Mouse (Mus musculus) forebrain, embryonic 15.5 days (tissue): ENCODE data around the gene Fzr1. TPM values are rescaled to one million over a fixed set of nuclear protein-coding genes. Genes with fewer than 3 reads are reported as not detected.
A peak's percentile ranks its signal among the peaks of the same experiment; 100 is the strongest.

Experiments used
- ATAC-seq: fragments of 200-750 bp; cut with Nextera tagmentation; replicated peaks from 2 replicates; pipeline ENCODE4 v1.8.0; 2017; ENCODE audit warnings: mild to moderate bottlenecking, moderate TSS enrichment, moderate library complexity
- H3K27ac ChIP-seq: fragments of 300-500 bp; sonication (generic); replicated peaks from 2 replicates; pipeline ENCODE4 v1.5.1; 2015; ENCODE audit warnings: mild to moderate bottlenecking, inconsistent platforms
- H3K27me3 ChIP-seq: fragments of 300-500 bp; sonication (generic); 2 replicates; pipeline ENCODE4 v1.6.1; 2015; ENCODE audit warnings: inconsistent platforms
- H3K36me3 ChIP-seq: fragments of 300-500 bp; sonication (generic); 2 replicates; pipeline ENCODE4 v1.6.1; 2015; ENCODE audit warnings: mild to moderate bottlenecking, inconsistent platforms
- H3K4me1 ChIP-seq: fragments of 300-500 bp; sonication (generic); 2 replicates; pipeline ENCODE4 v1.6.1; 2015; ENCODE audit warnings: inconsistent platforms
- H3K4me2 ChIP-seq: fragments of 300-500 bp; sonication (generic); replicated peaks from 2 replicates; pipeline ENCODE4 v1.6.1; 2015; ENCODE audit warnings: mild to moderate bottlenecking, inconsistent platforms
- H3K4me3 ChIP-seq: fragments of 300-500 bp; sonication (generic); 2 replicates; pipeline ENCODE4 v1.5.1; 2015; ENCODE audit warnings: mild to moderate bottlenecking, inconsistent platforms
- H3K9ac ChIP-seq: fragments of 300-500 bp; sonication (generic); replicated peaks from 2 replicates; pipeline ENCODE4 v1.6.1; 2015; ENCODE audit warnings: mild to moderate bottlenecking, inconsistent platforms
- H3K9me3 ChIP-seq: fragments of 300-500 bp; sonication (generic); 2 replicates; pipeline ENCODE4 v1.6.1; 2016; ENCODE audit warnings: inconsistent platforms
- WGBS: fragments of 180-500 bp; shearing (Covaris S2); methylation state at CpG from one replicate; pipeline ENCODE4 v1.1.7; 2015; ENCODE audit warnings: mixed read lengths; 5-methylcytosine and 5-hydroxymethylcytosine counted together
- polyA plus RNA-seq: library from polyadenylated mRNA; unstranded; fragments of >200 nt; fragmentation: Nextera tagmentation; extraction: Ambion mirVana; gene quantifications from 2 replicates; pipeline ENCODE4 v1.2.1, GENCODE M21; 2015

Fzr1 gene
- polyA plus RNA-seq, 1 experiment from 2014 or later = 135 TPM

DNA sequence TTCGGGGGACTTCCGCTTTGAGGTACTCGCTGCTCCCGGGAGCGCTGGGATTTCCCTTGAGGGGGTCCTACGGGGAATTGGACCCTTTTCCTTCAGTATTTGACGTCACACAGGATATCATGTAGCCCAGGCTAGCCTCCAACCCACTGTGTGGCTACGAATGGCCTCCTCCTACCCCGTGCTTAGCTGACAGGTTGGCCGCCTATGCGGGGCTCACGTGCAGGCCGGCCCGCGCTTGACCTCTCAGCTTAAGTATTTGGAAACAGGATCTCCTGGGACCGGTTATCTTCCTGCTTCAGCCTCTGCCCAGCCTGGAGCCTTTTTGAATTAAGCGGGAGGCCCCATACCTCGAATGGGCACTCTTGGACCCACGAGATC, 6.3 kb upstream of the Fzr1 start:
- H3K4me2 ChIP-seq = peak overlapping the region; percentile 96
- WGBS = under 1% methylated on average over 19 of the region's 19 CpGs

DNA sequence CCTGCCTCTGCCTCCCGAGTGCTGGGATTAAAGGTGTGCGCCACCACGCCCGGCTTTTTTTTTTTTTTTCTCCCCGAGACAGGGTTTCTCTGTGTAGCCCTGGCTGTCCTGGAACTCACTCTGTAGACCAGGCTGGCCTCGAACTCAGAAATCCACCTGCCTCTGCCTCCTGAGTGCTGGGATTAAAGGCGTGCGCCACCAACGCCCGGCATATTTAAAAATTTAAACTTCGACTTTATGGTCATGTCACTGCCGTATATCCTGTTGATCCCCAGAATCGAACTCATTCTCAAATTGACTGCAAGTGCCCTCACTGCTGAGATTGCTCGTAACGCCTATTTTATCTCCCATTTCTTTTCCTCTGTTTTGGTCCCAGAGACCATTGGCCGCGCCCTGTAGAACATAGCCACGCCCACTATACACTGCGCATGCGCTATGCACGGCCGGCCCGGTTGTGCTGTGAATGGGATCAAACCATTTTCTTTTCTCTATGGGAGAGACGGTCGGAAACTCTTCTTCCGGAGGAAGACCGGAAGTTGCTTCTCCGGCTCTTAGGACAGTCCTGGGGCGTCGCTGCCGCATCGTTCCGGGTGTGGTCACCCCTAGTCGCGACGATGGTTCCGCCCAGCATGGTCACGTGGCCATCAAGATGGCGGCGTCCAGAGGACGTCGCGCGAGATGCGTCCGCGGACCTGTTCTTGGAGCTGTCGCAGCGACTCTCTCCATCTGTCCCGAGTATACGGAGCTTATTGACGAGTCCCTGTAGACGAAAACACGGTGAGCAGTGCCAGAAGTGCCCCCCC, 5.7 kb upstream of the Fzr1 start, which contains the start of the genes Dohh and Gm48551:
Gene Dohh (plus strand): TSS at position 627 of the 803 bp plus-strand sequence.
Gene Gm48551 (plus strand): TSS at position 665 of the 803 bp plus-strand sequence.
- peaks cover 19% of the 10 kb centered on the region for H3K4me1 ChIP-seq
- H3K27me3 ChIP-seq = no peaks in the 10 kb centered on the region
- peaks cover 22% of the 10 kb centered on the region for H3K36me3 ChIP-seq
- WGBS = 9% methylated on average over 54 of the region's 54 CpGs
- peak within 1 kb of the TSS; percentile 79 for H3K9ac ChIP-seq
- peak; percentile 96 for ATAC-seq
- peak within 1 kb of the TSS; percentile 96 for H3K4me2 ChIP-seq
- H3K27ac ChIP-seq = peak within 1 kb of the TSS; percentile 89
- H3K9me3 ChIP-seq = no peaks in the 10 kb centered on the region
- peak within 1 kb of the TSS; percentile 93 for H3K4me3 ChIP-seq

More for the DNA sequence above, 6.3 kb upstream of the Fzr1 start:
- Histone ChIP-seq H3K27ac (peak overlapping the region; percentile 89), H3K4me1 (peaks cover 18% of the 10 kb centered on the region), H3K36me3 (peaks cover 22% of the 10 kb centered on the region), H3K4me3 (peak overlapping the region; percentile 93), H3K9me3 (no peaks in the 10 kb centered on the region), H3K27me3 (no peaks in the 10 kb centered on the region), H3K9ac (peak overlapping the region; percentile 79)
- peak; percentile 31; the same call in 1 of the 2 replicates for ATAC-seq

DNA sequence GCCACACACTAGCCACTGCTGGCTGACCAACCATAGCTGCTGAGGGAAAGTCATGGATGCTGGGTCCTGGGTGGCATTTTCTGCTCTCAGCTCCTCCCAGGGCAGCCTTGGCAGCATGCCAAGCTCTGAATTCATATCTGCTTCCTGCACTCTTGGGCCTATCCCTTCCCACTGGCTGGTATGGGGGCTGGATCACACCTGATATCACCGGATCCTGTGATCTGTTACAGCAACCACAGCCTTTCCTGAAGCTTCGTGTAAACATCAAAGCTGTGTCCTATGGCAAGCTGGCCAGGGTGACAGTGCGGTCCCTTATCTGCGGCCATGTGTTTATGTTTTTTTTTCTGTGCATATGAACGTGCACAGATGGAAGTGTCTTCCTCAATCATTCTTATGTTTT, 3.7 kb upstream of the Fzr1 start:
- H3K9me3 ChIP-seq = no peaks in the 10 kb centered on the region
- WGBS = 88% methylated on average over 5 of the region's 5 CpGs
- ATAC-seq = no peak
- H3K36me3 ChIP-seq = peaks cover 7% of the 10 kb centered on the region; the same call in 1 of the 2 replicates
- peaks cover 29% of the 10 kb centered on the region for H3K4me1 ChIP-seq
- H3K27me3 ChIP-seq = no peaks in the 10 kb centered on the region
- H3K9ac ChIP-seq = no peak overlapping the region
- H3K4me3 ChIP-seq = no peak overlapping the region
- H3K4me2 ChIP-seq = no peak overlapping the region
- no peak overlapping the region for H3K27ac ChIP-seq

DNA sequence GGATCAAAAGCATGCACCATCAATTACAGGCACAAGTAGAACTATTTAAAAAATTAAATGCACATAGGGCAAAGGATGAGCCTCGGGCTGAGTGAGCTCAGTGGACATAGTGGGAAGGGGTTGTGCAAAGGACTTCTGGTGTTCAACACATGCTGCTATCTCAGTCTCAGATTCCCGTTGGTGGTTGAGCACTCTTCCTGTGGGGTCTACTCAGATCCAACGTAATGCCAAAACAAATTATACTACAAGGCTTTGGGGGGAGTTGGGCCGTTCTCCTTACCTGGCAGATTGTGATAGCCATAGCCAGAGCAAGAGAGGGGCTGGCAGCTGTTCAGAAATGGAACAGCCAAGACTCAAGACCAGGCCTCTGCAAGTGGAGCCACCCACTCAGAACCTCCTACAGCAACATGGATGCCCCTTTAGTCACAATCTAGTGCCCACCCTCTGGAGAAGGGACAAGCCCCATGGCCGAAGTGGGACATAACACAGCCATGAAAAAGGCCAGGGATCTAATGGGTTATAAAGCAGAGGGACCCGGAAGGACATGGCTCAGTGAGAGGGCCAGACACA, 1.6 kb upstream of the Fzr1 start:
- no peak for ATAC-seq
- Histone ChIP-seq H3K9me3 (no peaks in the 10 kb centered on the region), H3K27ac (no peak overlapping the region), H3K4me2 (no peak overlapping the region), H3K27me3 (no peaks in the 10 kb centered on the region), H3K9ac (no peak overlapping the region), H3K36me3 (no peaks in the 10 kb centered on the region), H3K4me1 (peaks cover 35% of the 10 kb centered on the region), H3K4me3 (no peak overlapping the region)
- WGBS = 94% methylated on average over 6 of the region's 6 CpGs

GRCm38 (mm10) chr10:81379183-81379553, 852 bp upstream of the Fzr1 start:
- Histone ChIP-seq H3K27me3 (no peaks in the 10 kb centered on the region), H3K9me3 (no peaks in the 10 kb centered on the region), H3K9ac (peak overlapping the region; percentile 40), H3K4me1 (peaks cover 31% of the 10 kb centered on the region), H3K4me2 (peak overlapping the region; percentile 86), H3K4me3 (peak overlapping the region; percentile 91), H3K36me3 (no peaks in the 10 kb centered on the region; the same call in 1 of the 2 replicates), H3K27ac (peak overlapping the region; percentile 78)
- WGBS = 62% methylated on average over 3 of the region's 3 CpGs
- peak; percentile 0; the same call in 1 of the 2 replicates for ATAC-seq

DNA sequence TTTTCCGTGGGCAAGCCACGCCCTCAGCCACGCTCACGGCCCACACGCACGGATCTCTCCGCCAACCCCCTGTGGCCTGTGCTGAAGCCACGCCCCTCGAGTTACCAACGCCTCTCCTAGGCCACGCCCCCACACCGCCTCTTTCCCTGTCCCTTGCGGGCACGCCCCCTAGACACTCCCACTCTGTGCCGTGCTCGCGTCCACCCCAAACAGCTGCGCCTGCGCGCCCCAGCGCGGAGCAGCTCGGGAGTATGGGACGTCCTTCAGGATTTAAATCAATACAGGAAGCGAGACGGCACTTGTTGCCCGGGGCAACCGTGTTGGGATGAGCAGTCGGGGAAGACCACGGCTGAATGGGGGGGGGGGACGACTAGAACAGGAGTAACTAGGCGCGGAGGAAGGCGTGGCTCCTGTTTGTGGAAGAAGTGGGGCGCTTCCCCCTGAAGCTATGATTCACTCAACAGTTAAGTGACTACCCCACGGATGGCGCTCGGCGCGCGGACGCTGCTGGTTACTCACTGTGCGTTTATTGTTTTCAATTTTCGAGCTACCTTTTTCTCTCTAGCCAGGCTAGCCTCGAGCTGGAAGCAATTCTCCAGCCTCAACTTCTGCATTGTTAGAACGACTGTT, 352 bp upstream of the Fzr1 start:
- peak overlapping the region; percentile 91 for H3K4me3 ChIP-seq
- peak; percentile 97 for ATAC-seq
- peak overlapping the region; percentile 40 for H3K9ac ChIP-seq
- peak overlapping the region; percentile 86 for H3K4me2 ChIP-seq
- no peaks in the 10 kb centered on the region for H3K9me3 ChIP-seq
- peaks cover 31% of the 10 kb centered on the region for H3K4me1 ChIP-seq
- no peaks in the 10 kb centered on the region for H3K27me3 ChIP-seq
- H3K36me3 ChIP-seq = peaks cover 3% of the 10 kb centered on the region; the same call in 1 of the 2 replicates
- H3K27ac ChIP-seq = peak overlapping the region; percentile 78
- WGBS = under 1% methylated on average over 45 of the region's 46 CpGs

DNA sequence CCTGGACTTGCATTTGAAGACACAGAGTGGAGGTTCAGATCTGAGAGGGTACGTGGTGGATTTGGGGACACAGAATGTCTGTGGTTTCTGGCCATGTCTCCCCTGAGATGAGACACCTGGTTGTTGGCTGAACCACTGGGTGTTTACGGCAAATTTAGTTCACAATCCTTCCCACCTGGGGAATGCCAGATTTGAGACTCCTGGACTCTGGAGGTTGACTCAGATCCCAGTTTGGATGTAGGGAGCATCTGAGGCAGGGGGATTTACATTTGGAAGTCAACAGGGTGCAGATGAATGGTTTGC, 1.0 kb downstream of the Fzr1 start:
- 66% methylated on average over 2 of the region's 2 CpGs for WGBS
- no peak for ATAC-seq
- peak overlapping the region; percentile 91 for H3K4me3 ChIP-seq
- peak overlapping the region; percentile 93 for H3K9ac ChIP-seq
- no peaks in the 10 kb centered on the region for H3K9me3 ChIP-seq
- peak overlapping the region; percentile 86 for H3K4me2 ChIP-seq
- H3K27me3 ChIP-seq = no peaks in the 10 kb centered on the region
- H3K27ac ChIP-seq = no peak overlapping the region
- peaks cover 8% of the 10 kb centered on the region; the same call in 1 of the 2 replicates for H3K36me3 ChIP-seq
- H3K4me1 ChIP-seq = peaks cover 31% of the 10 kb centered on the region

DNA sequence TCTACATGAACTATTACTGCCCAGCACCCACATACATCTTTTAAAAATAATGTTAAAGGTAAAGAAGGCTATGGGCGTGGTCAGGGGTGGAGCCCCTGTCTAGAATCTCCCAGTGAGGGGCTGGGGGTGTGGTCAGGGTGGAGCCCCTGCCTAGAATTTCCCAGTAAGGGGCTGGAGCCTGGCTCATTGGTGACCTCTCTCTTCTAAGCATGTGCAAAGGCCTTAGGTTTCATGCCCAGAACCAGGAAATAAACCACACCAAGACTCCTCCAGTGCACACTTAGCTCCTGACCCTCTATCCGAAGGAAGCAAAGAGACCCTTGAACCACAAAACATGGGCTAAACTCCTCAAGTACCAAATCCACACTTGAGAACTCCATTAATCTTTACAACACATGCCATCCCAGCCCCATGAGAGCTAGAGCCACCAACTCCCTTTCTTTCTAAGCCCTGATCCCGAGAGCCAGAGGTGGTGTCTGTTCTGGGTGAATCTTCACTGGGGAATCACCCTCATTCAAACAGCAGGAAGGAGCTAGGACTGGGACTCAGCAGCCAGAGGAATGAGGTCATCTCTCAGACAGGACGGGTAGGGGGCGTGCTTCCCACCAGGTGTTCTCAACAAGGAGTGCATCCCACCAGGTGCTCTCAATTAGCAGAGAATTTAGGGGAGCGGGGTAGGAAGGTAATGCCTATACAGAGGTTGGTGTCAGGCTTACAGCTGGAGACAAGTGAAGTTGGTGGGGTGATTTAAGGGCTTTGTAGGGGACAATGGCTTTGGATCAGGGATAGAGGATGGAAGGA, 1.6 kb downstream of the Fzr1 start:
- Histone ChIP-seq H3K4me3 (peak overlapping the region; percentile 91), H3K4me1 (peaks cover 31% of the 10 kb centered on the region), H3K9ac (peak overlapping the region; percentile 93; the same call in 1 of the 2 replicates), H3K27ac (no peak overlapping the region), H3K4me2 (peak overlapping the region; percentile 86), H3K36me3 (peaks cover 8% of the 10 kb centered on the region; the same call in 1 of the 2 replicates), H3K9me3 (no peaks in the 10 kb centered on the region), H3K27me3 (no peaks in the 10 kb centered on the region)
- ATAC-seq = no peak
- 42% methylated on average over 6 of the region's 6 CpGs for WGBS

DNA sequence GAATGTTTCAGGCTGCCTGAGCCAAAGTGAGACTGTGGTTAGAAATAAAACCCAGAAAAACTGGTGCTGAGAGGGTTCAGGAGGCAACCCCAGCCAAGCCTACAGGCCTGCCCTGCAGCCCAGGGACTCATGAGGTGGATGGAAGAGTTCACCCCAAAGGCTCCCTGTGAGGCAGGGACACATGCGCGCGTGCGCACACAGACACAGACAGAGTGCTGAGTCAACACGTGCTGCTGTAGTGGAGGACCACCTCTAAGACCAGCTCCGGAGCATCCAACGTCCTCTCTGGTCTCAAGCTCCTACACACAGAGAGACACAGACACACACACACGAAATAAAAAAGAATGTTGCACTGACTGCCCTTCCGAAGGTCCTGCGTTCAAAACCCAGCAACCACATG, 3.0 kb downstream of the Fzr1 start:
- Histone ChIP-seq H3K36me3 (peaks cover 18% of the 10 kb centered on the region), H3K9ac (no peak overlapping the region)
- WGBS = 92% methylated on average over 10 of the region's 10 CpGs

GRCm38 (mm10) chr10:81367207-81367495, 11.2 kb downstream of the Fzr1 start:
- Histone ChIP-seq H3K4me2 (no peak overlapping the region), H3K4me1 (peaks cover 19% of the 10 kb centered on the region), H3K9me3 (no peaks in the 10 kb centered on the region), H3K4me3 (no peak overlapping the region), H3K27me3 (peaks cover 22% of the 10 kb centered on the region), H3K9ac (no peak overlapping the region), H3K36me3 (peaks cover 52% of the 10 kb centered on the region), H3K27ac (no peak overlapping the region)
- WGBS = 69% methylated on average over 6 of the region's 6 CpGs
- no peak for ATAC-seq

More for the DNA sequence above, 3.0 kb downstream of the Fzr1 start:
- no peak overlapping the region for H3K4me3 ChIP-seq
- H3K27me3 ChIP-seq = no peaks in the 10 kb centered on the region
- no peak overlapping the region for H3K4me2 ChIP-seq
- H3K27ac ChIP-seq = no peak overlapping the region
- no peaks in the 10 kb centered on the region for H3K9me3 ChIP-seq
- peaks cover 31% of the 10 kb centered on the region for H3K4me1 ChIP-seq
- ATAC-seq = no peak

- Histone ChIP-seq H3K9ac (no peak overlapping the region), H3K4me2 (no peak overlapping the region), H3K9me3 (no peaks in the 10 kb centered on the region), H3K4me1 (peaks cover 19% of the 10 kb centered on the region), H3K4me3 (no peak overlapping the region), H3K27me3 (peaks cover 22% of the 10 kb centered on the region), H3K36me3 (peaks cover 52% of the 10 kb centered on the region), H3K27ac (no peak overlapping the region)
- 81% methylated on average over 6 of the region's 6 CpGs for WGBS
- no peak for ATAC-seq
Observed at GRCm38 (mm10) chr10:81366477-81367206, 11.7 kb downstream of the Fzr1 start.
